Comparison of ENCODE assay signal across 24 mouse cellular contexts in genomic region chr2:141337708-141338107, GRCm38 (mm10).
DNase-seq lines count a peak whose midpoint lies in the region; ATAC-seq and TF ChIP-seq lines count a peak whose summit lies in the region.
"Had no signal": no experiment of that assay in that cellular context is flagged by ENCODE, and none has a peak within 500 bp of the region (broad histone marks: within the 10 kb centered on the region; RNA-seq: fewer than 3 reads in every experiment).

No protein-coding gene starts in this region.

- WGBS in liver, embryonic 16.5 days (ENCODE audit: insufficient replicate concordance): 31% methylated on average over 3 of the region's 3 CpGs
- WGBS in liver, postnatal 0 days (ENCODE audit: insufficient replicate concordance): 30% methylated on average over 3 of the region's 3 CpGs
- WGBS in intestine, embryonic 16.5 days: 59% methylated on average over 3 of the region's 3 CpGs

- no peaks in the 10 kb centered on the region for H3K36me3 ChIP-seq in liver, embryonic 16.5 days (ENCODE audit: control insufficient read depth, insufficient read depth)
- no peaks in the 10 kb centered on the region for H3K36me3 ChIP-seq in liver, postnatal 0 days (replicated peaks; ENCODE audit: insufficient read depth, low read length)
- no peaks in the 10 kb centered on the region for H3K36me3 ChIP-seq in intestine, embryonic 16.5 days (ENCODE audit: control insufficient read depth, insufficient read depth, low read length)
- H3K36me3 ChIP-seq: G1E; heart, embryonic 15.5 days; liver, embryonic 15.5 days; midbrain, embryonic 15.5 days; stomach, embryonic 15.5 days had no signal

- H3K4me2 ChIP-seq in liver, embryonic 16.5 days (ENCODE audit: low read depth, low read length): no peak overlapping the region
- no peak overlapping the region for H3K4me2 ChIP-seq in liver, postnatal 0 days (ENCODE audit: low read depth, low read length)
- no peak overlapping the region for H3K4me2 ChIP-seq in intestine, embryonic 16.5 days (ENCODE audit: low read depth, low read length)
- H3K4me2 ChIP-seq: forebrain, embryonic 13.5 days; heart, embryonic 15.5 days; liver, embryonic 15.5 days; midbrain, embryonic 15.5 days; stomach, embryonic 15.5 days had no signal

- peak; percentile 11; the same call in 1 of the 2 replicates for ATAC-seq in liver, embryonic 16.5 days (ENCODE audit: low read depth)
- peak; percentile 55; the same call in 1 of the 2 replicates for ATAC-seq in liver, postnatal 0 days
- ATAC-seq in intestine, embryonic 16.5 days: no peak
- ATAC-seq: forebrain, embryonic 13.5 days; hindbrain, postnatal 0 days; intestine, postnatal 0 days; midbrain, embryonic 15.5 days had no signal

- H3K4me1 ChIP-seq in liver, embryonic 16.5 days (ENCODE audit: control insufficient read depth, low read depth, low read length): no peaks in the 10 kb centered on the region
- no peaks in the 10 kb centered on the region for H3K4me1 ChIP-seq in liver, postnatal 0 days (ENCODE audit: insufficient read depth)
- H3K4me1 ChIP-seq in intestine, embryonic 16.5 days (ENCODE audit: control insufficient read depth, insufficient read depth, low read length): no peaks in the 10 kb centered on the region
- H3K4me1 ChIP-seq: forebrain, embryonic 13.5 days; heart, embryonic 15.5 days; liver, embryonic 15.5 days; midbrain, embryonic 15.5 days; stomach, embryonic 15.5 days had no signal

- no peak overlapping the region for H3K4me3 ChIP-seq in liver, embryonic 16.5 days (ENCODE audit: low read depth, low read length)
- H3K4me3 ChIP-seq in liver, postnatal 0 days (ENCODE audit: low read depth, low read length): no peak overlapping the region
- no peak overlapping the region for H3K4me3 ChIP-seq in intestine, embryonic 16.5 days (ENCODE audit: low read length)
- H3K4me3 ChIP-seq: forebrain, embryonic 13.5 days; heart, embryonic 15.5 days; liver, embryonic 15.5 days; midbrain, embryonic 15.5 days; stomach, embryonic 15.5 days had no signal

- no peak overlapping the region for H3K27ac ChIP-seq in liver, embryonic 16.5 days (ENCODE audit: low read length)
- H3K27ac ChIP-seq in liver, postnatal 0 days (ENCODE audit: low read depth): no peak overlapping the region
- no peak overlapping the region for H3K27ac ChIP-seq in intestine, embryonic 16.5 days (ENCODE audit: low read length)
- H3K27ac ChIP-seq: forebrain, embryonic 13.5 days; heart, embryonic 15.5 days; hindbrain, postnatal 0 days; liver, embryonic 15.5 days; midbrain, embryonic 15.5 days; stomach, embryonic 15.5 days had no signal

- no peak for TF ChIP-seq CTCF in liver, postnatal 0 days (IDR thresholded peaks at IDR 0.05; ENCODE audit: low read depth)

- peak; percentile 5 to 19 for DNase-seq in frontal cortex, adult 2 months (ENCODE audit: extremely low spot score in 1 of 2, low spot score in 1 of 2)
- no peak for DNase-seq in frontal cortex, postnatal 25 days (ENCODE audit: low spot score in 2 of 2)
- no peak for DNase-seq in liver
- DNase-seq in liver, postnatal 0 days: no peak
- DNase-seq in lung, postnatal 36 days: peak; percentile 48
- no peak for DNase-seq in spleen, adult 18-20 months
- DNase-seq: adrenal gland, postnatal 10 days; cerebellum, adult 11 months; cerebellum, adult 9-10 months; cerebellum, postnatal 36 days; gastrocnemius, postnatal 14 days; kidney, adult 9 months; kidney, postnatal 10 days; thymus, postnatal 14 days had no signal

- no peaks in the 10 kb centered on the region for H3K9me3 ChIP-seq in liver, embryonic 16.5 days (replicated peaks; ENCODE audit: control insufficient read depth, low read length)
- H3K9me3 ChIP-seq in liver, postnatal 0 days (ENCODE audit: low read length): no peaks in the 10 kb centered on the region
- H3K9me3 ChIP-seq in intestine, embryonic 16.5 days (ENCODE audit: control insufficient read depth, low read length): no peaks in the 10 kb centered on the region
- H3K9me3 ChIP-seq: forebrain, embryonic 13.5 days; heart, embryonic 15.5 days; liver, embryonic 15.5 days; midbrain, embryonic 15.5 days; stomach, embryonic 15.5 days had no signal

- 0 out of 2 replicates have a peak, but pooled peaks have one; percentile 38 for TF ChIP-seq EP300 in liver, postnatal 0 days (IDR thresholded peaks at IDR 0.05; ENCODE audit: low read depth)

- H3K9ac ChIP-seq in liver, embryonic 16.5 days (ENCODE audit: low read depth, low read length): no peak overlapping the region
- H3K9ac ChIP-seq in liver, postnatal 0 days (replicated peaks): no peak overlapping the region
- no peak overlapping the region for H3K9ac ChIP-seq in intestine, embryonic 16.5 days (ENCODE audit: low read depth, low read length)
- H3K9ac ChIP-seq: forebrain, embryonic 13.5 days; heart, embryonic 15.5 days; liver, embryonic 15.5 days; midbrain, embryonic 15.5 days; stomach, embryonic 15.5 days had no signal

- H3K27me3 ChIP-seq in liver, embryonic 16.5 days (ENCODE audit: control insufficient read depth, insufficient read depth, low read depth, low read length): no peaks in the 10 kb centered on the region
- no peaks in the 10 kb centered on the region for H3K27me3 ChIP-seq in liver, postnatal 0 days (ENCODE audit: insufficient read depth, low read length)
- no peaks in the 10 kb centered on the region for H3K27me3 ChIP-seq in intestine, embryonic 16.5 days (replicated peaks; ENCODE audit: control insufficient read depth, insufficient read depth, low read length)
- H3K27me3 ChIP-seq: forebrain, embryonic 13.5 days; heart, embryonic 15.5 days; liver, embryonic 15.5 days; midbrain, embryonic 15.5 days; stomach, embryonic 15.5 days had no signal

Comparison
In these comparisons a context has a peak if more than half of its experiments do, and no peak if none do; other contexts are left out.
1. DNase-seq: peak in frontal cortex, adult 2 months (2 of 2) and lung, postnatal 36 days (single experiment); none in frontal cortex, postnatal 25 days (0 of 2), liver (single experiment), liver, postnatal 0 days (single experiment) and spleen, adult 18-20 months (0 of 2).